Mouse (Mus musculus) C2C12 (cell line): ENCODE measurements around the gene Pbp2. TPM values are rescaled to one million over a fixed set of nuclear protein-coding genes. Genes with fewer than 3 reads are reported as not detected.

Source experiments
- H3K27me3 ChIP-seq: one replicate; pipeline ENCODE4 v1.6.1; 2011; ENCODE audit not compliant: control insufficient read depth, insufficient read depth, insufficient read length
- H3K36me3 ChIP-seq: one replicate; pipeline ENCODE4 v1.6.1; 2011; ENCODE audit not compliant: control insufficient read depth, insufficient read depth
- H3K4me3 ChIP-seq: one replicate; pipeline ENCODE4 v1.5.1; 2011; ENCODE audit warnings: mild to moderate bottlenecking, control low read depth; ENCODE audit not compliant: poor library complexity, insufficient read depth, severe bottlenecking
- H3K79me2 ChIP-seq: one replicate; pipeline ENCODE4 v1.6.1; 2011; ENCODE audit not compliant: control insufficient read depth, insufficient read depth
- H3K79me3 ChIP-seq: one replicate; pipeline ENCODE4 v1.6.1; 2011; ENCODE audit warnings: low read depth, control low read depth
- H3ac ChIP-seq: one replicate; pipeline ENCODE3; 2011; ENCODE audit warnings: low read depth; ENCODE audit not compliant: control insufficient read depth, insufficient read length
- CEBPB ChIP-seq: IDR thresholded peaks from one replicate; pipeline ENCODE4 v1.6.1; 2011; ENCODE audit warnings: low read depth, mild to moderate bottlenecking, control low read depth, moderate library complexity
- CTCF ChIP-seq: IDR thresholded peaks from one replicate; pipeline ENCODE4 v1.5.1; 2011; ENCODE audit not compliant: control insufficient read depth, insufficient read depth, insufficient read length
- FOSL1 ChIP-seq: IDR thresholded peaks from one replicate; pipeline ENCODE4 v1.8.0; 2011; ENCODE audit warnings: mild to moderate bottlenecking, low read length; ENCODE audit not compliant: poor library complexity, insufficient read depth, severe bottlenecking
- MAX ChIP-seq: IDR thresholded peaks from one replicate; pipeline ENCODE4 v1.6.1; 2011; ENCODE audit warnings: mild to moderate bottlenecking, control low read depth
- MYOD1 ChIP-seq: IDR thresholded peaks from one replicate; pipeline ENCODE4 v1.6.1; 2011; ENCODE audit warnings: low read depth; ENCODE audit not compliant: control insufficient read depth, insufficient read length
- MYOG ChIP-seq: IDR thresholded peaks from one replicate; pipeline ENCODE4 v1.6.1; 2011; ENCODE audit not compliant: control insufficient read depth, insufficient read length; ENCODE audit errors: extremely low read depth
- USF1 ChIP-seq: IDR thresholded peaks from one replicate; pipeline ENCODE4 v1.6.1; 2011; ENCODE audit warnings: low read depth, mild to moderate bottlenecking, control low read depth, moderate library complexity
- polyA plus RNA-seq: library from polyadenylated mRNA; unstranded; fragments of >200 nt; fragmentation: generic; extraction: Trizol; gene quantifications from one replicate; pipeline ENCODE4 v1.2.1, GENCODE M21; 2012; ENCODE audit warnings: missing spikeins

The Pbp2 gene
- polyA plus RNA-seq, 1 experiment, result 0.41 TPM

DNA sequence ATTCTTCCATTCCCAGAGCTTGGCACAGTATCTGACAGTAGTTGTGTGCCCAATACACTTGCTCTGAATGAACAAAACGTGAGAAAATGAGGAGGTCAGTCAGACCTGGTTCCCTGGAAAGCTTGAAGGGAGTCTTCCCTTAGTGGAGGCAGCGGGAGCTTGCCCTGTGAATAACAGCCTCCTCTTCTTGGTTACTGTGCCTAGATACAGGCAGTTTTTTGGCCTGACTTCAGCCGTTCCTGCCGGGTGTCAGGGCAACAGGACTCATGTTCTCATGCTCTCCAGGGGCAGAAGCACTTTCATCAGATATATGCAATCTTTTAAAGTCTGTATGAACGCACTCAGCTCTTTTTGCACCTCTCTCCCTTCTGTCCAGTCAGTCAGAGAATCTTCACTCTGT, 30.9 kb downstream of the Pbp2 start:
- no peak overlapping the region for H3ac ChIP-seq
- no peaks in the 10 kb centered on the region for H3K79me2 ChIP-seq
- no peak for TF ChIP-seq MYOD1
- no peak for TF ChIP-seq CTCF
- no peak for TF ChIP-seq MAX
- TF ChIP-seq USF1, result no peak
- no peaks in the 10 kb centered on the region for H3K79me3 ChIP-seq
- H3K36me3 ChIP-seq, result no peaks in the 10 kb centered on the region
- no peak overlapping the region for H3K4me3 ChIP-seq
- no peaks in the 10 kb centered on the region for H3K27me3 ChIP-seq

DNA sequence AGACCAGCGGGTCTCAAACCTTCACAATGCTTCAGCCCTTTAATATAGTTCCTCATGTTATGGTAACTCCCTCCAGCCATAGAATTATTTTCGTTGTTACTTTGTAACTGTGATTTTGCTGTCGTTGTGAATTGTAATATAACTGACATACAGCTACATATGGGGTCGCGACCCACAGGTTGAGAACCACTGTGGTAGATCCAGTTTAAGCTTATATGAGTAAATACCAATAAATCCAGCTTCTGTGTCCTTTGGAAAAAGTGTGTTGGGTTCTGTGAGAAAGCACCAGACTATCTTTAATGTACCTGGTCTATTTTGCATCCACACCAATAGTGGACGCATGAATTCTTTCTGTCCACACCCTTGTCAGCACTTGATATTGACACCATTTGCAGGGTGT, 31.9 kb downstream of the Pbp2 start:
- TF ChIP-seq USF1 (no peak), MYOG (no peak), MYOD1 (no peak), CEBPB (no peak), MAX (no peak), CTCF (no peak), FOSL1 (no peak)
- H3K79me3 ChIP-seq, result no peaks in the 10 kb centered on the region
- H3ac ChIP-seq, result no peak overlapping the region
- H3K79me2 ChIP-seq, result no peaks in the 10 kb centered on the region
- H3K4me3 ChIP-seq, result no peak overlapping the region
- H3K27me3 ChIP-seq, result no peaks in the 10 kb centered on the region
- H3K36me3 ChIP-seq, result no peaks in the 10 kb centered on the region

DNA sequence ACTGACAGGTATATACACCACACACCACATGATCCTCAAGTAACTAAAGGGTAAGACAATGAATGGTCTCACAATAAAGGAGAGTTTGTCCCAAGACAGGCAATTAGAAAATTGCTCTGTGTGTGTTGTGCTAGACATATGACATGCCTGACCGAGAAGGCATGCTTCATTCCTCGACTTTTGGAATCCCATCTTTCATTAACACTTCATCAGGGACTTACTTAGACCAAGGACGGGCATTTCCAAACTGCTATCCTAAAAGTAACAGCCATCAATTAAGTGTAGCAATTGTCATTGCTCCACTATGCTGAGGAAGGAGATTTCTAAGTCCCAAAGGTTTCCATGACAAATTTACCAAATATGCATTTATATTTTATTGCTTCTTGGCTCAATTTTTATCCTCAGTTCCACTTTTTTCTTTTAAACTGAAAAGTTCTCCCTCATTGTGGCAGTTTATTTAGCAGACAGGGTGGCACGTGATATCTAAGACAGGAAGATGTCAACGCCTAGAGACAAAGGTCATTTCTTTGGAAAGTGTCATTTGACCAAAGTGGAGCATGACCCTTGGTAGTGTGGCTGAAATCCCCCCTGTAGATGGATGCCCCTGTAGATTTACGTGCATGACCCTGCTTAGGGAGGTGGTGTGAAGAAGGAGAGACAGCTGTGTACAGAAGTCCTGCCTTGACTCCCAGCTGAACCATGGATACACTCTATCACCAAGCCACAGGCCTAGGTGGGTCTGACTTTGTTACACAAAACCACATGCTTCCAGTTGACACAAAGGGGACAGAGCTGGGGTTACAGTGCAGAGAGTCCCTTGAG, 33.5 kb downstream of the Pbp2 start:
- no peaks in the 10 kb centered on the region for H3K36me3 ChIP-seq
- no peak for TF ChIP-seq MAX
- TF ChIP-seq FOSL1, result no peak
- no peak for TF ChIP-seq MYOD1
- no peak for TF ChIP-seq USF1
- TF ChIP-seq CTCF, result no peak
- TF ChIP-seq CEBPB, result no peak
- H3K79me3 ChIP-seq, result no peaks in the 10 kb centered on the region

DNA sequence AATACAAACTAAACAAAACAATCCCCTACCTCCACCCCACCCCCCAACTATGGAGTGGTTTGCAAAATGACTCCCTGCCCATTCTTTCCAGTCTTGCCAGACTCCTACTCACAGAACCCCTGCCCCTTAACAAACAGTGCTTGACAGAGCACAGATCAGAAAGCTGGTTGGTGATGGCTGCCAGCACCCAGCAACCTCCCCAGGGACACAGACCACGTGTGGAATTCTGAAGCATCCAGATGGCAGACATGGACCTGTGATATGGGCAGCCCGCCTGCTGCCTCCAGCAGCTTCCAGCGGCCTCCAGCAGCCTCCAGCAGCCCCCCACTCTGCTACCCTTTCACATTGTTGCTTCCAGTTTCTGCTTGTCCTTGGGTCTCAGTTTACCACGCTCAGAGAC, 35.0 kb downstream of the Pbp2 start:
- Histone ChIP-seq H3K79me3 (no peaks in the 10 kb centered on the region), H3K36me3 (no peaks in the 10 kb centered on the region), H3K4me3 (no peak overlapping the region), H3K27me3 (no peaks in the 10 kb centered on the region), H3K79me2 (no peaks in the 10 kb centered on the region), H3ac (no peak overlapping the region)
- TF ChIP-seq MAX, result no peak
- no peak for TF ChIP-seq MYOD1
- no peak for TF ChIP-seq USF1
- TF ChIP-seq MYOG, result no peak
- TF ChIP-seq CTCF, result no peak
- no peak for TF ChIP-seq FOSL1
- no peak for TF ChIP-seq CEBPB

More for the DNA sequence above, 33.5 kb downstream of the Pbp2 start:
- Histone ChIP-seq H3K4me3 (no peak overlapping the region), H3ac (no peak overlapping the region), H3K27me3 (no peaks in the 10 kb centered on the region), H3K79me2 (no peaks in the 10 kb centered on the region)

DNA sequence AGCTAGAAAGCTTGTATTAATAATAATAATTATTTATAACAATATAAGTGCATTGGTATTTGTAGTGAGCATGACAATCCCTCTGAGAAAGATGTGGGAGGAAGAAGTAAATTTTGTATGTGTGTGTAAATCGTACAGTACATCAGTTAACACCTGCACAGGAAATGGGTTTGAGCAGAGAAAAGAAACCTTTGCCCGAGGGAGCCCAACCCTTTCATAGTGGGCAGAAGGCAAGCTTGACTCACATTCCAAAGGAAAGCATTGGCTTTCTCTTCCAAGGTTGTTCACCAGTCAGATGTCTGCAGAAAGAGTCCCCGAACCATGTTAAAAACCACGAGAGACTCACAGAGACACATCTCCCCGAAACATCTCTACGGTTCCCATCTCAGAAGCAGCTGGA, 37.1 kb downstream of the Pbp2 start:
- TF ChIP-seq MAX (no peak), CEBPB (no peak), CTCF (no peak), USF1 (no peak), MYOD1 (no peak), FOSL1 (no peak), MYOG (no peak)
- no peaks in the 10 kb centered on the region for H3K36me3 ChIP-seq
- no peaks in the 10 kb centered on the region for H3K79me3 ChIP-seq
- no peak overlapping the region for H3ac ChIP-seq
- H3K4me3 ChIP-seq, result no peak overlapping the region
- no peaks in the 10 kb centered on the region for H3K79me2 ChIP-seq
- H3K27me3 ChIP-seq, result no peaks in the 10 kb centered on the region

DNA sequence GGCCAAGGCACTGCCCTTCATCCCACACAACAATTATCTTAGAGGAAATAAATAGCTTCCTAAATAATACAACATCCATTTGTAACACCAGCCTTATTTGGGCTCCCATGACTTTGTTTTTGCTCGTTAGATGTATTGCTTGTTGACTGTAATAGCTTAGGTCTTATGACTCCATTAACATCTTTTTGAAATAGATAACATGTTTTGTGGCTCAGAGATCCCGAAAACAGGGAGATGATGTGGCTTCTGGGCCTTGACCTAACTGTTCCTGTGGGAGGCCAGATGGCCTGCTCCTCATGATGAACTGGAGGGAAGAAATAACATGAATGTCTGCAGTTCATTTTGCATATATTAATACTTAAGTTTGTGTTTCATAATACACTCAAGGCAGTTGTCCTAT, 38.4 kb downstream of the Pbp2 start:
- Histone ChIP-seq H3K79me2 (no peaks in the 10 kb centered on the region), H3K27me3 (no peaks in the 10 kb centered on the region), H3K4me3 (no peak overlapping the region), H3K79me3 (no peaks in the 10 kb centered on the region), H3K36me3 (no peaks in the 10 kb centered on the region), H3ac (no peak overlapping the region)
- no peak for TF ChIP-seq CTCF
- TF ChIP-seq CEBPB, result no peak
- no peak for TF ChIP-seq USF1
- TF ChIP-seq FOSL1, result no peak
- no peak for TF ChIP-seq MAX
- no peak for TF ChIP-seq MYOG
- no peak for TF ChIP-seq MYOD1
